Mouse (Mus musculus) left cerebral cortex, postnatal 4 days (tissue): ENCODE measurements around the gene Ryr2. TPM values are rescaled to one million over a fixed set of nuclear protein-coding genes. Genes with fewer than 3 reads are reported as not detected.

Experiments
- DNase-seq: peaks from one replicate; pipeline ENCODE4 v3.0.0-alpha.2; 2022
- intact Hi-C: fragments of 180-260 bp; cut with DNase I; formaldehyde crosslinking; loops from one replicate; pipeline ENCODE4 v1.15.1; 2025
- total RNA-seq, 2 experiments: library from RNA; stranded (reverse); gene quantifications; 2 replicates each; pipeline ENCODE4 v1.2.3; 2021

Ryr2 gene
- total RNA-seq, 2 experiments from 2014 or later: 89.2 to 97.4 TPM

GRCm38 (mm10) chr13:11792536-11792935, 314.2 kb downstream of the Ryr2 start:
- peak; percentile 13 for DNase-seq

DNA sequence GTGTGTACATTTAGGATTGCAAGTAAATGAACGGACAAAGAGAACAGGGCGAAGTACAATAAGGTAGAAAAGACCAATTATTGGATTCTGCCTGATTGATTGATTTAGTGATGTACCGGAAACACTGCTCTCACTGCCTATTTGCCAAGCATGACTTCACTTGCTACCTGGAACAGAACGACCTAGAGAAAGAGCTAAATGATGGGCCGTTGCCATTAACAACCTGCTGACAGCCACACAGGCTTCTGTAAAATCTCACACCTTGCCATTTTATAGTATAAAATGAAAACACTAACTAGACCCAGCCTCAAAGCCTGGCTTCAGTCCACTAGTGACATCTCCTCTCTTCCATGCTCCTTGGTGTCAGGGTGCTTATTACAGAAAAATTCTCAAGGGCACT, 316.2 kb downstream of the Ryr2 start:
- DNase-seq: no peak
- intact Hi-C loops: no loop called here

More at GRCm38 (mm10) chr13:11792536-11792935, 314.2 kb downstream of the Ryr2 start:
- intact Hi-C loops: no loop called here

- no peak for DNase-seq
- intact Hi-C loops: no loop called here
Measured at GRCm38 (mm10) chr13:11782411-11783155, 324.2 kb downstream of the Ryr2 start.

DNA sequence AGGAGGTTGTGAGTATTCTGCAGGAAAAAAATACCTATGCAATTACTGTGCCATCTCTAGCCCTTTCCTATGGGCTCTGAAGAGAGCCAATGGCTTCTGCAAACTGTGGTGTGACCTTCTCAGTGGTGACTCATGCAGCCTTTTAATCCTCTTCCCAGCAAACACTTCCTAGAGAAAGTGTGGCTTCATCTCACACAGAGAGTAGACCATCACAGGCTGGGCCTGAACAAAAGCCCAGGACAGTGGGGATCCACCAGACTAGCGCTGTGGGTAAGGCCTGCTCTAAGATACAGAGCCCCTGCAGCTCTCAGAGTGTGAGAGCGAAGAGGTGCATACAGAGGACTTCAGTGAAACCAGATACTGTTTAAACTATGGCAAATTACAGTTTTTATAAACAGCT, 325.7 kb downstream of the Ryr2 start:
- no peak for DNase-seq
- intact Hi-C loops: no loop called here

DNA sequence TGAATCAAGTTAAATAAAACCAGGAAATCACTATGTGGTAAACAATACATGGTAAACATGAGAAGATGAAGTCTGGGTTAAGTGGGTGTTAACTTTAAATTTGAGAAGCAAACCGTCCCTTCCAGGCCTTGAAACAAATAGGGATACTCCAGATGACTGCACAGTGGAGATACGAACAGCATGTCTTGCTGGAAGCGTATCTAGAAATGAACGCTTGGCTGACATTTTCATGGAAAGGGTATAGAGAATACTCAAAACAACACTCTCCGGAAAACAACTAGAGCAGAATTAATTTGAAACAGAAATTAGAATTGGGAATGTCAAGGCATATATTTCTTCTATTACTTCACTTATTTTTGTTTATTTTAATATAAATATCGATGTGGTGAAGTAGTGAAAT, 329.0 kb downstream of the Ryr2 start:
- DNase-seq: no peak
- intact Hi-C loops: no loop called here

- DNase-seq: no peak
- intact Hi-C loops: no loop called here
Measured at GRCm38 (mm10) chr13:11772173-11772572, 334.6 kb downstream of the Ryr2 start.

GRCm38 (mm10) chr13:11766899-11767298, 339.8 kb downstream of the Ryr2 start:
- intact Hi-C loops: no loop called here
- DNase-seq: no peak

DNA sequence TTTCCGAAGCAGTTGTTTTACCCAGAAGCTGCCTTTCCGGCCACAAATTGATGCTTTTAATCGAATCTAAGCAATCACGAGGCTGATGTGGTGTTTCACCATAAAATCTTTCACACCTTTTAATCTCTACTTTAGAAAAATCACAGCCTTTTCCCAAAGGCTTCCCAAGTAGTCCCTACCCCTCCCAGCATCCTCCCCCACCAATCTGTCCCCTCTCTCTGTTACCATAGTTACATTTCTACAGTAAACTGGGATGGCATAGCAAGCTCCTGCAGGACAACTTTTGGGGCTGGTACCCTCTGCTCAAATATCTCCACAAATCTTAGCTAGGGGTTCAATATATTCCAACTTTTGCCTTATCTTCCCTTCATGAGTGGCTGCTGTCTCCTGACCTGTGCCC, 342.8 kb downstream of the Ryr2 start:
- intact Hi-C loops: loop anchor here (5.0 kb wide), 1 partner anchor 343 kb away; the partner anchor contains the start of gene Ryr2
- DNase-seq: no peak

GRCm38 (mm10) chr13:11763104-11763503, 343.6 kb downstream of the Ryr2 start:
- peak; percentile 48 for DNase-seq
- intact Hi-C loops: loop anchor here (5.0 kb wide), 1 partner anchor 344 kb away; the partner anchor contains the start of gene Ryr2

GRCm38 (mm10) chr13:11757894-11758293, 348.9 kb downstream of the Ryr2 start:
- no peak for DNase-seq
- intact Hi-C loops: no loop called here

DNA sequence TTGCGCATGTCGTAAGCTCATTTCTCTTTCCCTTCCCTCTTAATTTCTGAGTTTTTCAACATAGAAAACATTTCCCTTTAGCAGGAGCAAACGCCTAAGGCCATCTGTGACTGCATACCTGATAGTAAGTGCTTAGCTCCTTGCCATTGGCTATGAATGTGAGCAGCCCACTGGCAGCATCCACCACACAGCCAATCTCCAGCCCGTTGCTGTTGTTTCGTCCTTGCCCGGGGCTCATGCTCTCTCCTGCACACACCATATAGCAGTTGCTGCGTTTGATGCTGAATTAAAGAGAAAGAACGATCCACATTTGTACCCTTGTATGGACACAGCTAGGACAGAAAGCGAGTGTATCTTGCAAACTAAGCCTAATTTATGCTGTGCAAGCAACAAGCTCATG, 361.3 kb downstream of the Ryr2 start:
- intact Hi-C loops: no loop called here
- no peak for DNase-seq

DNA sequence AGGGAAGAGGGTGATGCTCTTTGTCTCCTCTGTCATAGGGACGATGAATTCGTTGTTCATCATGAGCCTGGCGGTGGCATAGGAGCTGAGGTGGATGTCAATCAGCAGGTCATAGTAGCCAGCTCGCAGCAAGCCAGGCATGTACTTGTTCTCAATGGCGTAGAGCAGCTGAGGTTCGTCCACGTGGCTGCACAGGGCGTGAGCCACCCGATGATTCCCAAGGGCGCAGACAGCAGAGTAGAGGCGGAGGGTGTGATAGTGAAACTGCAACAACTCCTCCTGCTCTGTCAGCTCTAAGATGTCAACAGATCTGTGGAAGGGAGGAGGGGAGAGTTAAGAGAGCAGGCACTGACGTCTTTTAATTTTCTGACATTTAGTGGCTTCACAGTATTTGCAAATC, 368.5 kb downstream of the Ryr2 start:
- intact Hi-C loops: no loop called here

GRCm38 (mm10) chr13:11716216-11716615, 390.5 kb downstream of the Ryr2 start:
- intact Hi-C loops: no loop called here
- DNase-seq: peak; percentile 40

More for the DNA sequence above, 368.5 kb downstream of the Ryr2 start:
- no peak for DNase-seq

GRCm38 (mm10) chr13:11709708-11710471, 396.9 kb downstream of the Ryr2 start:
- intact Hi-C loops: no loop called here
- DNase-seq: peak; percentile 40

DNA sequence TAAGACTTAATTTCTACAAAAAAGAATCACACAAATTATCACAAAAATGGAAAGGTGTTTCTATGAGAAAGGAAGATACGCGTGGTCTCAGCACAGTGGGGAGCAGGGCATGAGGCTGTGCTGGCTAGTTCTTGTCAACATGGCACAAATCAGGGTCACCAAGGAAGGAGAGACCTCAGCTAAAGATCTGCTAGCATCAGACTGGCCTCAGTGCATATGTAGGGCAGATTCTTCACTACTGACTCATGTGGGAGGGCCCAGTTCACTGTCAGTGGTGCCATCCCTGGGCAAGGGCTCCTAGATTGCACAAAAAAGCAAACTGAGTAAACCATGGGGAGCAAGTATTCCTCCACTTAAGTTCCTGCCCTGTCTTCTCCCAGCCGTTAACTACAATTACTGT, 405.0 kb downstream of the Ryr2 start:
- intact Hi-C loops: no loop called here
- DNase-seq: no peak

- no peak for DNase-seq
- intact Hi-C loops: no loop called here
Measured at GRCm38 (mm10) chr13:11696496-11696895, 410.2 kb downstream of the Ryr2 start.

- intact Hi-C loops: no loop called here
- DNase-seq: no peak
Measured at GRCm38 (mm10) chr13:11681802-11682201, 424.9 kb downstream of the Ryr2 start.

GRCm38 (mm10) chr13:11662815-11663214, 443.9 kb downstream of the Ryr2 start:
- no peak for DNase-seq
- intact Hi-C loops: no loop called here

DNA sequence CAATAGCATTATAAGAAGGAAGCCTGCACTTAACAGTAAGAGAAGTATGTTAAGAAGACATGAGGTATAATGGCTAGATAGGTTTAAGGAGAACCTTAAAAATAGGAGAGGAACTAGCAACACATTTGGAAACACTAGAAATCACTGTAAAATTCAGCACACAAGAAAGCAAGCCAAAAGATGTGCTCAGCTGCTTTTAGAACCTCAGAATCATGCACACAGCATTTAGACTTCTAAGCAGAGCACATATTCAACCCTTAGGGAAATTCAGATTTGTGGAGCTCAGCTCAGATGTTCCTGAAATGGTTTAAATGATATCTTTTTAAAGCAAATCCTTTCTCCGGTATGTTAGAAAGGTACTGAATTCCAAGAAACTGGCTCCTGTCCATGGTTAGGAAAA, 461.9 kb downstream of the Ryr2 start:
- intact Hi-C loops: no loop called here
- DNase-seq: no peak

- intact Hi-C loops: no loop called here
- DNase-seq: no peak
Measured at GRCm38 (mm10) chr13:11636383-11636782, 470.4 kb downstream of the Ryr2 start.

- intact Hi-C loops: no loop called here
- no peak for DNase-seq
Measured at GRCm38 (mm10) chr13:11624513-11624912, 482.2 kb downstream of the Ryr2 start.

- intact Hi-C loops: no loop called here
- no peak for DNase-seq
Measured at GRCm38 (mm10) chr13:11595431-11595830, 511.3 kb downstream of the Ryr2 start.
